Mouse (Mus musculus) CH12.LX (cell line): ENCODE results near the gene Kif13a. TPM values are rescaled to one million over a fixed set of nuclear protein-coding genes. Genes with fewer than 3 reads are reported as not detected.

Source experiments
- DNase-seq: peaks from one replicate; pipeline ENCODE4 v3.0.0-alpha.2; 2013; ENCODE audit errors: extremely low read depth
- H3K27ac ChIP-seq: 2 replicates; pipeline ENCODE4 v1.5.1; 2012; ENCODE audit warnings: low read depth, mild to moderate bottlenecking, control low read depth, moderate library complexity; ENCODE audit not compliant: insufficient read depth
- H3K27me3 ChIP-seq: replicated peaks from 2 replicates; pipeline ENCODE3; 2012; ENCODE audit warnings: inconsistent platforms
- H3K36me3 ChIP-seq, 2 experiments: replicated peaks in 1 of 2; 2 replicates each; pipeline versions ENCODE3 to v1.6.1; 2012; ENCODE audit warnings: inconsistent platforms in 1 of 2, low read length in 1 of 2, mild to moderate bottlenecking in 1 of 2, mixed read lengths in 1 of 2, moderate library complexity in 1 of 2; ENCODE audit not compliant: control insufficient read depth in 1 of 2, insufficient read depth in 1 of 2
- H3K4me1 ChIP-seq, 2 experiments: 2 replicates each; pipeline ENCODE4 v1.6.1; 2012; ENCODE audit warnings: inconsistent platforms in 1 of 2, moderate library complexity in 1 of 2; ENCODE audit not compliant: insufficient read depth in 2 of 2, control insufficient read depth in 1 of 2
- H3K4me2 ChIP-seq: 2 replicates; pipeline ENCODE4 v1.6.1; 2012; ENCODE audit warnings: low read depth, mild to moderate bottlenecking, control low read depth; ENCODE audit not compliant: poor library complexity, insufficient read depth, severe bottlenecking
- H3K4me3 ChIP-seq, 3 experiments: fragments of 150-350 bp in 1 of 3; sonication (generic) in 1 of 3; replicated peaks in 1 of 3; 2 replicates each; pipeline versions ENCODE3 to v1.5.1; 2011 to 2012; ENCODE audit warnings: low read depth in 2 of 3, low read length in 2 of 3, mild to moderate bottlenecking in 2 of 3, moderate library complexity in 2 of 3, control low read depth in 1 of 3, improper control_type of control experiment in 1 of 3, inconsistent platforms in 1 of 3, mixed read lengths in 1 of 3; ENCODE audit not compliant: poor library complexity in 1 of 3
- H3K79me2 ChIP-seq: replicated peaks from 2 replicates; pipeline ENCODE4 v1.6.1; 2012; ENCODE audit warnings: mild to moderate bottlenecking, moderate library complexity; ENCODE audit not compliant: control insufficient read depth, poor library complexity, insufficient read depth, severe bottlenecking; ENCODE audit errors: extremely low read depth
- H3K9ac ChIP-seq: 2 replicates; pipeline ENCODE4 v1.6.1; 2012; ENCODE audit warnings: low read depth, mild to moderate bottlenecking, control low read depth, moderate library complexity; ENCODE audit not compliant: insufficient read depth
- H3K9me3 ChIP-seq: replicated peaks from 2 replicates; pipeline ENCODE3; 2012; ENCODE audit warnings: low read length, inconsistent platforms, mixed read lengths
- BHLHE40 ChIP-seq: IDR thresholded peaks from 2 replicates; pipeline ENCODE4 v1.6.1; 2011; ENCODE audit warnings: mild to moderate bottlenecking, low read depth, low read length, improper control_type of control experiment
- CHD1 ChIP-seq: IDR thresholded peaks from 2 replicates; pipeline ENCODE4 v1.6.1; 2012; ENCODE audit warnings: low read depth, low read length, improper control_type of control experiment, inconsistent platforms
- CHD2 ChIP-seq: IDR thresholded peaks from 2 replicates; pipeline ENCODE4 v1.6.1; 2011; ENCODE audit warnings: low read length, improper control_type of control experiment
- GABPA ChIP-seq: IDR thresholded peaks from 2 replicates; pipeline ENCODE4 v1.6.1; 2012; ENCODE audit warnings: low read depth, low read length, improper control_type of control experiment, inconsistent platforms; ENCODE audit not compliant: insufficient replicate concordance
- HCFC1 ChIP-seq: IDR thresholded peaks from 2 replicates; pipeline ENCODE4 v1.6.1; 2012; ENCODE audit warnings: low read depth, mild to moderate bottlenecking, inconsistent platforms, low read length, improper control_type of control experiment
- JUN ChIP-seq: IDR thresholded peaks from 2 replicates; pipeline ENCODE4 v1.6.1; 2011; ENCODE audit warnings: low read depth, mild to moderate bottlenecking, low read length, improper control_type of control experiment, moderate library complexity; ENCODE audit not compliant: insufficient read depth
- JUND ChIP-seq: conservative IDR thresholded peaks from 2 replicates; pipeline ENCODE4 v1.6.1; 2011; ENCODE audit warnings: low read depth, low read length, improper control_type of control experiment
- KAT2A ChIP-seq: IDR thresholded peaks from 2 replicates; pipeline ENCODE4 v1.6.1; 2012; ENCODE audit warnings: low read length, improper control_type of control experiment, inconsistent platforms; ENCODE audit not compliant: insufficient replicate concordance
- MAX ChIP-seq: IDR thresholded peaks from 2 replicates; pipeline ENCODE4 v1.6.1; 2011; ENCODE audit warnings: low read length, improper control_type of control experiment
- MXI1 ChIP-seq: IDR thresholded peaks from 2 replicates; pipeline ENCODE4 v1.6.1; 2011; ENCODE audit warnings: mild to moderate bottlenecking, low read depth, low read length, improper control_type of control experiment
- MYC ChIP-seq: IDR thresholded peaks from 2 replicates; pipeline ENCODE4 v1.6.1; 2011; ENCODE audit warnings: low read depth, mild to moderate bottlenecking, improper control_type of control experiment, low read length
- NELFE ChIP-seq: IDR thresholded peaks from 2 replicates; pipeline ENCODE4 v1.6.1; 2011; ENCODE audit warnings: low read depth, low read length, improper control_type of control experiment
- NRF1 ChIP-seq: IDR thresholded peaks from 2 replicates; pipeline ENCODE4 v1.6.1; 2014; ENCODE audit warnings: low read depth, mild to moderate bottlenecking, inconsistent platforms, low read length, improper control_type of control experiment, moderate library complexity
- POLR2A ChIP-seq: IDR thresholded peaks from 2 replicates; pipeline ENCODE4 v1.6.1; 2011; ENCODE audit warnings: low read depth, mild to moderate bottlenecking, improper control_type of control experiment, low read length
- POLR2AphosphoS2 ChIP-seq: IDR thresholded peaks from 2 replicates; pipeline ENCODE4 v1.6.1; 2011; ENCODE audit warnings: low read depth, low read length, improper control_type of control experiment
- RAD21 ChIP-seq: IDR thresholded peaks from 2 replicates; pipeline ENCODE4 v1.6.1; 2011; ENCODE audit warnings: low read depth, mild to moderate bottlenecking, low read length, improper control_type of control experiment, moderate library complexity
- TBP ChIP-seq: conservative IDR thresholded peaks from 2 replicates; pipeline ENCODE4 v1.6.1; 2011; ENCODE audit warnings: low read depth, low read length, improper control_type of control experiment
- TCF12 ChIP-seq: IDR thresholded peaks from 2 replicates; pipeline ENCODE4 v1.6.1; 2014; ENCODE audit warnings: low read depth, mild to moderate bottlenecking, inconsistent platforms, low read length, improper control_type of control experiment
- USF2 ChIP-seq: conservative IDR thresholded peaks from 2 replicates; pipeline ENCODE4 v1.6.1; 2011; ENCODE audit warnings: low read depth, low read length, improper control_type of control experiment
- ZC3H11A ChIP-seq: IDR thresholded peaks from 2 replicates; pipeline ENCODE4 v1.6.1; 2012; ENCODE audit warnings: low read depth, mild to moderate bottlenecking, inconsistent platforms, low read length, improper control_type of control experiment
- ZKSCAN1 ChIP-seq: IDR thresholded peaks from 2 replicates; pipeline ENCODE4 v1.6.1; 2012; ENCODE audit warnings: low read depth, inconsistent platforms, low read length, improper control_type of control experiment, borderline replicate concordance
- ZNF384 ChIP-seq: IDR thresholded peaks from 2 replicates; pipeline ENCODE4 v1.6.1; 2012; ENCODE audit warnings: low read depth, low read length, improper control_type of control experiment, inconsistent platforms
- dilution Hi-C: fragments of 300-500 bp; cut with MboI; formaldehyde crosslinking; loops from 2 replicates; pipeline ENCODE4 v1.14.3; 2020; ENCODE audit warnings: low sequenced_read_pairs; ENCODE audit not compliant: extremely low pct_unique_long_range_greater_than_20kb, extremely low pct_ligation_motif_present
- in situ Hi-C: fragments of 300-500 bp; cut with MboI; formaldehyde crosslinking; loops from 3 replicates; pipeline ENCODE4 v1.14.3; 2019; ENCODE audit warnings: low sequenced_read_pairs, low pct_ligation_motif_present, low pct_unique_long_range_greater_than_20kb, mixed read lengths
- polyA plus RNA-seq: library from polyadenylated mRNA; unstranded; fragments of >175 nt; gene quantifications from 2 replicates; pipeline ENCODE4 v1.2.1, GENCODE M21; 2012; ENCODE audit warnings: low read depth; ENCODE audit not compliant: insufficient read length
- total RNA-seq, 2 experiments: library from RNA; depleted of rRNA; stranded (reverse); fragments of 300-350 nt in 1 of 2; fragments of >200 nt in 1 of 2; gene quantifications; 2 replicates each; pipeline ENCODE4 v1.2.3; 2012 to 2014

Kif13a gene
- total and polyA plus RNA-seq, 3 experiments = not detected

DNA sequence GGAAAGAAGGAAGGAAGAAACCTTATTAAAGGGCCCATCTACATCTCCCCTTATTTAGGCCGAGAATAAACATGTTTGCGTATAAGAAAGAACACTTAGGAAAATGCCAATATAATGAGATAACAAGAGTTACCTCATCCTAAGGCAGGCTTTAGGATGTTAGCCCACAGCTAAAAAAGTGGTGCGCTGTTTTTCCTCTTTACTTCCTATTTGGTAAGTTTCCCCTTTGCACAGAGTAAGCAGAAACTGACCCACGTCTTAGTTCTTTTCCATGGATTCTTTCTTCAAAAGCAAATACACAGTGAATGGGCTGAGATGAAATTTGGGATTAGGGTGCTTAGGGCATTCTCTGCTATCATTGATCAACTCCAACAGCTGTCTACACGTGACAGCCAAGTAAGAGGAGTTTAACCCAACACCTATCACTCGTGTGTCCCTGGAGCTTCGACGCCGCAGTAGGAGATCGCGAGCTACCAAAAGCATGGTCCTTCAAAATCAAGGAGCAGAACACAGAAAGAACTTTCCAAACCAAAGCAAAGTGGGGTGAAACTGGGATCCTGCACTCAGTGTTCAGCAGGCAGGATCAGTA lies 194.4 kb downstream of the Kif13a start:
- peak overlapping the region; percentile 41 for H3K9ac ChIP-seq
- peak overlapping the region; percentile 62 to 66 (median 66) for H3K4me3 ChIP-seq
- no peaks in the 10 kb centered on the region for H3K36me3 ChIP-seq
- no peaks in the 10 kb centered on the region for H3K9me3 ChIP-seq
- no peaks in the 10 kb centered on the region for H3K79me2 ChIP-seq
- TF ChIP-seq CHD1 (no peak), MYC (no peak), ZKSCAN1 (no peak), NRF1 (no peak), POLR2A (no peak), TCF12 (no peak), KAT2A (no peak), USF2 (no peak), MXI1 (no peak), POLR2AphosphoS2 (no peak), TBP (no peak)
- in situ Hi-C loops = no loop called here
- H3K4me1 ChIP-seq = peaks cover 4 to 19% of the 10 kb centered on the region in 2 experiments; a peak in 2 of 4 replicates
- no peak overlapping the region for H3K27ac ChIP-seq
- DNase-seq = no peak
- H3K27me3 ChIP-seq = no peaks in the 10 kb centered on the region
- H3K4me2 ChIP-seq = peak overlapping the region; percentile 60
- dilution Hi-C loops = no loop called here

DNA sequence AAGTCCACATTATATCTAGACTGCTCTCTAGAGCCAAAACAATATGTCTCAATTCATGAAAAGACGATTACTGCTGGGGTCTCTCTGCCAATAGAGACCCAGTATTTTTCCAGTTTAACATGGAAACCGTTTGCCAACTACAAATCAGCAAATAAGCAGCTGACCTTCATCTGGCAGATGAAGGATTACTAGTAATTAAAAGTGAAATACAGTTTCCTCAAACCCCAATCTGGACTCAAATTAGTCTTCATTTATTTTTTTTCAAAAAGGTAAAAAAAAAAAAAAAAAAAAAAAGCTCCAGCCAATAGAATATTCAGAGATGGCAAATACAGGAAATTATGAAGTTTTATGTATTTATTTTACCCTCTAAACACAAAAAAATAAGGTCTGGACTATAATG lies 199.7 kb downstream of the Kif13a start:
- Histone ChIP-seq H3K9me3 (no peaks in the 10 kb centered on the region), H3K9ac (no peak overlapping the region), H3K79me2 (peaks cover 22% of the 10 kb centered on the region), H3K4me3 (no peak overlapping the region), H3K27ac (no peak overlapping the region), H3K27me3 (no peaks in the 10 kb centered on the region), H3K4me1 (peaks cover 0 to 7% of the 10 kb centered on the region in 2 experiments; a peak in 1 of 4 replicates), H3K4me2 (no peak overlapping the region), H3K36me3 (no peaks in the 10 kb centered on the region)
- DNase-seq = no peak
- TF ChIP-seq MAX = no peak
- dilution Hi-C loops = no loop called here
- in situ Hi-C loops = no loop called here

GRCm38 (mm10) chr13:46728411-46728810 lies 201.3 kb downstream of the Kif13a start:
- H3K4me2 ChIP-seq = peak overlapping the region; percentile 43
- TF ChIP-seq NELFE = no peak
- TF ChIP-seq JUN = no peak
- TF ChIP-seq POLR2A = no peak
- no peak for TF ChIP-seq ZC3H11A
- no peak for TF ChIP-seq BHLHE40
- no peak for TF ChIP-seq CHD2
- TF ChIP-seq ZNF384 = no peak
- no peak for TF ChIP-seq JUND
- no peak for TF ChIP-seq KAT2A
- no peak for TF ChIP-seq GABPA
- no peak for TF ChIP-seq HCFC1
- TF ChIP-seq RAD21 = no peak
- no peak for TF ChIP-seq POLR2AphosphoS2
- no peak for TF ChIP-seq MYC
- TF ChIP-seq, all 38 proteins: peak for 0
- dilution Hi-C loops = no loop called here
- no peaks in the 10 kb centered on the region for H3K27me3 ChIP-seq
- H3K79me2 ChIP-seq = peaks cover 32% of the 10 kb centered on the region
- DNase-seq = no peak
- peak overlapping the region; percentile 61 for H3K9ac ChIP-seq
- H3K36me3 ChIP-seq = no peaks in the 10 kb centered on the region
- H3K4me1 ChIP-seq = peaks cover 0 to 15% of the 10 kb centered on the region in 2 experiments; a peak in 2 of 4 replicates
- no peaks in the 10 kb centered on the region for H3K9me3 ChIP-seq
- in situ Hi-C loops = no loop called here
- peak overlapping the region; percentile 26 to 96 (median 86) for H3K4me3 ChIP-seq
- H3K27ac ChIP-seq = no peak overlapping the region
